Mouse (Mus musculus): ENCODE measurements around the gene Ipo4. TPM values are rescaled to one million over a fixed set of nuclear protein-coding genes. Genes with fewer than 3 reads are reported as not detected.

The Ipo4 gene
- polyA plus RNA-seq, 1 experiment from 2014 or later: 67.1 TPM

DNA sequence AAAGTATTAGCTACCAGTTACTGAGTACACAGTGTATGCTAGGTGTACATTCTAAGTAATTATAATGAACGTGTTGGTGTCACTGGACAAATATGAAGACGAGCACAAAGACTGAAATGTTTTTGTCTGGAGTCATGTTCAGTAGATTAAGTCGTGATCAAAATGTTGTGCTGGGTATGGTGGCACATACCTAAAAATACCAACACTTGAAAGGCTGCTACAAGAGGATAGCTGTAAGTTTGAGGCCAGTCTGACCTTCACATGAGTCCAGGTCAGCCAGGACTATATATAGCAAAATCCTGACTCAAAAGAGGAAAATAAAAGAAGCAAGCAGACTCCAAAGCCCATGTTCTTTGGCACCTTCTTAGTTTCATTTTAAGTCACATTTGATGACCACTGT is 21.2 kb upstream of the Ipo4 start:
- H3K9me3 ChIP-seq: no peaks in the 10 kb centered on the region
- peak overlapping the region; percentile 86 for H3K27ac ChIP-seq (replicated peaks)
- H3K4me3 ChIP-seq: no peak overlapping the region
- no peak; the same call in 1 of the 2 replicates for ATAC-seq (ENCODE audit: extremely low read depth, insufficient number of reproducible peaks, low FRiP score, low TSS enrichment)
- H3K36me3 ChIP-seq: peaks cover 24% of the 10 kb centered on the region
- H3K9ac ChIP-seq: no peak overlapping the region; the same call in 1 of the 2 replicates
- WGBS: 39% methylated on average over 3 of the region's 3 CpGs
- H3K4me1 ChIP-seq: peaks cover 31% of the 10 kb centered on the region
- H3K27me3 ChIP-seq (replicated peaks): no peaks in the 10 kb centered on the region
- peak overlapping the region; percentile 24 for H3K4me2 ChIP-seq

DNA sequence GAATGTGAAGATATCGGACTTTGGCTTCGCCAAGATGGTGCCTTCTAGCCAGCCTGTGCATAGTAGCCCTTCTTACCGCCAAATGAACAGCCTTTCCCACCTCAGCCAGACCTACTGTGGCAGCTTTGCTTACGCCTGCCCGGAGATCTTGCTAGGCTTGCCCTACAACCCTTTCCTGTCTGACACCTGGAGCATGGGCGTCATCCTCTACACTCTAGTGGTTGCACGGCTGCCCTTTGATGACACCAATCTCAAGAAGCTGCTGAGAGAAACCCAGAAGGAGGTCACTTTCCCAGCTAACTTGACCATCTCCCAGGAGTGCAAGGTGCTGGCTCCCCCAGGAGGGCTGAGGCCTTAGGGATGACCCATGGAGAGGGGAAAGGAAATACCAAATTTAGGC is 15.8 kb upstream of the Ipo4 start:
- no peaks in the 10 kb centered on the region for H3K9me3 ChIP-seq
- WGBS: 69% methylated on average over 7 of the region's 7 CpGs
- H3K27ac ChIP-seq (replicated peaks): no peak overlapping the region
- H3K4me3 ChIP-seq: no peak overlapping the region
- no peak overlapping the region for H3K4me2 ChIP-seq
- peaks cover 6% of the 10 kb centered on the region for H3K36me3 ChIP-seq
- 0 out of 2 replicates have a peak, but pooled peaks cover 3% of the 10 kb centered on the region for H3K4me1 ChIP-seq
- no peaks in the 10 kb centered on the region for H3K27me3 ChIP-seq (replicated peaks)
- ATAC-seq (ENCODE audit: extremely low read depth, insufficient number of reproducible peaks, low FRiP score, low TSS enrichment): no peak
- H3K9ac ChIP-seq: no peak overlapping the region

DNA sequence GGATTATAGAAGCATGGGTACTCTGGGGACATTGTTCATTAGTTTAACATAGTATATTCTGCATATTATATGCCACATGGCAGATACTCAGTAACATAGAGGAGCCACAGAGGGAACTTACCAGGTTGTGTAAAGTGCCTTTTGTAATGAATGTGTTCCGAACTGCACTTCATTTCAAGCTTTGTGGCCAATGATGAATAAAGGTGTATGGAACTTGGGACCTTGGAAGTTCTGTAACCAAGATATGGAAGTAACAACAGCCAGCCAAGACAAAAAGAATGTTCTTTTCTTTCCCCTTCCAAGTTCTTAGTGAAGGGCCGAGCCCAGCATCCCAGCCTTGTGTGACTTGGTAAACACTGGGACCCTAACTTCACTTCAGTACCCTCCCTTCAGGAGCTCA is 14.1 kb upstream of the Ipo4 start, which contains the start of gene Tssk4:
Gene Tssk4, plus strand, starts transcription at position 301 of the 400 bp plus-strand sequence.
- Histone ChIP-seq H3K9ac (no peak within 1 kb of the TSS), H3K9me3 (no peaks in the 10 kb centered on the region), H3K4me1 (peaks cover 8% of the 10 kb centered on the region), H3K4me2 (no peak within 1 kb of the TSS), H3K27me3 (replicated peaks) (no peaks in the 10 kb centered on the region), H3K36me3 (peaks cover 14% of the 10 kb centered on the region), H3K27ac (replicated peaks) (no peak within 1 kb of the TSS), H3K4me3 (no peak within 1 kb of the TSS)
- 87% methylated on average over 2 of the region's 2 CpGs for WGBS
- ATAC-seq (ENCODE audit: extremely low read depth, insufficient number of reproducible peaks, low FRiP score, low TSS enrichment): no peak

DNA sequence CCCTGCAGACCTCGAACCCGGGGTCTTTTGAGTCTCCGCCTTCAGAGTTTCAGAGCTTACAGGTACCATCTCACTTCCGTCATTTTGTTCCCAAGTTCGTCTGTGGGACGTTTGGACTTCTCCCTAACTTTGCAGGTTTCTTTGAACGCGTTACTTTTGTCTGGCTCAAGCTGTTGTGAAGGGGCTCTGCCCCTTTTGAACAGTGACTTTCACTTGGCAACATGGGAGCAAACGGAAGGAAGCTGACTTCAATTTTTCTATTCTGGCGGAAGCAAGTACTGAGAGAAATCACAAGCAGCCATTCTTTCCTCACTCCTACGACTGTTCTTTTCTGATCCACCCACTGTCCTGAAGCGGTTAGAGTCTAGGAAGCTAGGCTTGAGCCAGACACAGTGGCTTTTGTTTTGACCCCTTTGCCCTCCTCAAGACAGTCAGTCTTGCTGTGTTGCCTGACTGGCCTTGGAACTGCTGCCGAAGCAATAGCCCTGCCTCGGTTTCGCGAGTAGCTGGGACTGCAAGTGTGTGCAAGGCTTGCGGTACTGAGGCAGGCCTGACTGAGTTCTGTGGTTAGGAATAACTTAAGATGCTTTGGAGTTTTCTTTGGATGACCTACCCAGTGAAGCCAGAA is 8.6 kb upstream of the Ipo4 start:
- peak overlapping the region; percentile 99 for H3K9ac ChIP-seq
- peaks cover 31% of the 10 kb centered on the region for H3K4me1 ChIP-seq
- H3K27ac ChIP-seq (replicated peaks): peak overlapping the region; percentile 96
- H3K4me2 ChIP-seq: peak overlapping the region; percentile 94
- H3K27me3 ChIP-seq (replicated peaks): no peaks in the 10 kb centered on the region
- H3K9me3 ChIP-seq: no peaks in the 10 kb centered on the region
- no peak for ATAC-seq (ENCODE audit: extremely low read depth, insufficient number of reproducible peaks, low FRiP score, low TSS enrichment)
- H3K36me3 ChIP-seq: peaks cover 39% of the 10 kb centered on the region
- H3K4me3 ChIP-seq: peak overlapping the region; percentile 85
- WGBS: 27% methylated on average over 17 of the region's 17 CpGs

DNA sequence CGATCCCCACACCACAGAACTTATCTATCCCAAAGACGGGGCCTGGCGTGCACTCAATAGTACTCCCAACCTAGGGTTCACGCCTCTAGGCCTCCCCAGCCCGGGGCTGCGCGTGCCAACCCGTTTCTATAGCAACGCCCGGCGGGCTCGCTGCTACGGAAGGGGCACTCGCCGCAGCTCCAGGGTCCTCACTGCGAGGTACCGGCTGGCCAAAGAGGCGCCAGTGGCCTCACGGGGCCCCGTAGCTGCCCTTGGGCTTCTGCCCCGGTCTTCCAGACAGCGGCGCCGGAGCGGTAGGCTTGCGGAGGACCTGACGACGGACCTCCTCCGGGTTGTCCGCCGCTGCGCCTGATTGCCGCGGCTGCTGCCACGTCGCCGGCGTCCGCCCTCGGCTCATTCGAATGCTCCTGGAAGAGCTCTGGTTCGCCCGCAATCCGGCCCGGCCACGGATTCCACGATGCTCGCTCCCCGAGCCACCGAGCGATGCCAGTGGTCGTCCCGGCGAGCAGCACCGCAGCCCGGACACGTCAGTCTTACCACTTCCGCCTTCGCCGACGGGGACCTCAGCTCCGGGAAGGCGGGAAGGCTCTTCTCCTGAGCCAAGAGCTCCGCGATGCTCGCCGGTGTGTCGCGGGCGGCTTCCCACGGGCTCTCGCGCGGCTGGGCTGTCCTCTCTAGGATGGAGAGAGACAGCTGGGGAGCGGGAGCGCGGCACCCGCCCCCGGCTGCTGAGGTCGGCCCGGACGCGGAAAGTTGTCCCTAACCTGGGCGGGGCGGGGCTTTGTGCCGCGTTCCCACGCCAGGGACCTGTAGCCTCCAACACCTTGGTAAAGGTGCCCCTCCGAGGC is 7.5 kb upstream of the Ipo4 start, which contains the start of gene Tm9sf1:
Gene Tm9sf1, minus strand, starts transcription at position 747 of the 848 bp plus-strand sequence.
- peak; percentile 85 for ATAC-seq (ENCODE audit: extremely low read depth, insufficient number of reproducible peaks, low FRiP score, low TSS enrichment)
- under 1% methylated on average over 76 of the region's 89 CpGs for WGBS
- no peaks in the 10 kb centered on the region for H3K9me3 ChIP-seq

DNA sequence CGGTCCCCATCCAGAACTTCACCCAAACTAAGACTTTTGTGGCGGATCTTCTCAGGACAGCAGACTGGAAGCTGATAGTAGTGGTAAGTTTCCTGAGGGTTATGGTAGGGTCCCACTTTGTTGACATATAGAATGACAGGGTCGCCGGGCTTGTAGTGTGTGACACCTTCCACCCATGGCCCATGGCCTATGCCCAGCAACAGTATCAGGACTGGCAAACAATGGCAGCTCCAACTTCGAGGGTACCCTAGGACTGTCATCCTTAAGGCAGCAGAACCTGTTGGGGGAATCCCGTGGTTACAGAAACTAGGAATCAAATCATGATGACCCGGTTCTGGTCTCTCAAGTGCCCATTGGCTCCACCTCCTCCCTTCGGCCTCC is 6.9 kb upstream of the Ipo4 start:
- Histone ChIP-seq H3K4me2 (peak overlapping the region; percentile 94), H3K36me3 (peaks cover 56% of the 10 kb centered on the region), H3K27ac (replicated peaks) (peak overlapping the region; percentile 96), H3K9ac (peak overlapping the region; percentile 99), H3K27me3 (replicated peaks) (no peaks in the 10 kb centered on the region), H3K4me3 (peak overlapping the region; percentile 85), H3K4me1 (peaks cover 31% of the 10 kb centered on the region), H3K9me3 (no peaks in the 10 kb centered on the region)
- 18% methylated on average over 8 of the region's 8 CpGs for WGBS
- ATAC-seq (ENCODE audit: extremely low read depth, insufficient number of reproducible peaks, low FRiP score, low TSS enrichment): no peak

More for the DNA sequence above, 7.5 kb upstream of the Ipo4 start, which contains the start of gene Tm9sf1:
- Histone ChIP-seq H3K4me1 (peaks cover 31% of the 10 kb centered on the region), H3K9ac (peak within 1 kb of the TSS; percentile 99), H3K27ac (replicated peaks) (peak within 1 kb of the TSS; percentile 96), H3K27me3 (replicated peaks) (no peaks in the 10 kb centered on the region), H3K36me3 (peaks cover 50% of the 10 kb centered on the region), H3K4me2 (peak within 1 kb of the TSS; percentile 94), H3K4me3 (peak within 1 kb of the TSS; percentile 85)

DNA sequence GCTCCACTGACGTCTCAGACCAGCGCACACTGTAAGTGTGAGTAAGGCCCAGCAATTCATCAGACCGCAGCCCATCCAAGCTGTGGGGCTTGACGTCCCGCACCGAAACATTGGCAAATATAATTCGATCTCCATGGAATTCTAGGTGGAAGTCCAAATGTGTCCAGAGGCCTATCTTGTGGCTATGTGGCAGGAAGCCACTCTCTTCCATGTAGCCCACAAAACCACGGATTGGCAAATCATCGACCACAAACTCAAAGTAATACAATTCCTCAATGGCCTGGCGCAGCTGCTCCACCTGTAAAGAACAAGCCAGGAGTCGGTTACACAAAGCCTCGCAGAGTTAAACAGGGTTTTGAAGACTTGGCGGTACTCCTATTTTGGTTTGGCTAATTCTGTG is 5.5 kb upstream of the Ipo4 start:
- Histone ChIP-seq H3K27ac (replicated peaks) (no peak overlapping the region), H3K4me3 (no peak overlapping the region), H3K27me3 (replicated peaks) (no peaks in the 10 kb centered on the region), H3K4me1 (peaks cover 33% of the 10 kb centered on the region), H3K36me3 (peaks cover 61% of the 10 kb centered on the region), H3K9me3 (no peaks in the 10 kb centered on the region), H3K4me2 (no peak overlapping the region), H3K9ac (no peak overlapping the region)
- no peak for ATAC-seq (ENCODE audit: extremely low read depth, insufficient number of reproducible peaks, low FRiP score, low TSS enrichment)
- 90% methylated on average over 13 of the region's 13 CpGs for WGBS

DNA sequence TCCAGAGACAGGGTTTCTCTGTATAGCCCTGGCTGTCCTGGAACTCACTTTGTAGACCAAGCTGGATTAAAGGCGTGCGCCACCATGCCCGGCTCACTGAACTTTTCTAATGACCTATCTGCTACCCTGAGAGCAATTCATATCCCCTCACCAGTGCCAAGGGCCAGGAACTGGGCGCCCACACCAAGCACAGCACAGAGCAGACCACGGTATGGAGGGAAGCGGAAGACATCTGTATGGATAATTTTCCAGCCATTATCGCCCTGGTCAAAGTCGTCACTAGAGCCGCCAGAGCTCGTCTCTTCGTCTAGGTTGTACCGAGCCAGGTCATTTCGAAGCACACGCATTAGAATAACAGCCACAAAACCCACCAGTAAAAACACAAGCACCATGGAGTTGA is 5.1 kb upstream of the Ipo4 start:
- no peak overlapping the region for H3K4me3 ChIP-seq
- ATAC-seq (ENCODE audit: extremely low read depth, insufficient number of reproducible peaks, low FRiP score, low TSS enrichment): no peak
- no peak overlapping the region for H3K27ac ChIP-seq (replicated peaks)
- no peaks in the 10 kb centered on the region for H3K27me3 ChIP-seq (replicated peaks)
- no peak overlapping the region for H3K9ac ChIP-seq
- 94% methylated on average over 14 of the region's 14 CpGs for WGBS
- no peaks in the 10 kb centered on the region for H3K9me3 ChIP-seq
- peaks cover 60% of the 10 kb centered on the region for H3K36me3 ChIP-seq
- H3K4me2 ChIP-seq: no peak overlapping the region
- peaks cover 37% of the 10 kb centered on the region for H3K4me1 ChIP-seq

DNA sequence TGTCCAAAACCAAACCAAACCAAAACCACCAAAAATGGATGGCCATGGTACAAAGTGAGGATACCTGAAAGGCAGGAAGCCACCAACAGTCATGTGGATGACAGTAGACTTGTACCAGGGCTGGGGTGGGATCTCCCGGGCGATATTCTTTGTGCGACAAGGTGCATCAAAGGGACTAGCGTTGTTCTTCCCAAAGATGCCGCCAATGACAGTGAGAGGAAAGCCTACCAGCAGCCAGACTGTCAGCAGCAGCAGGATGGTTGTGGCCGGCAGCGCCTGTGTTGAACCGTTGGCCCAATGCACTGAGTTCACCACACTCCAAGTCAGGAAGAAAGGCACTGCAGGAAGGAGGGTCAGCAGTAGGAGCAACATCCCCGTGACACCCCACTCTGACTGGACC is 2.0 kb upstream of the Ipo4 start, which contains the start of gene Gm49378:
Gene Gm49378, minus strand, starts transcription at position 101 of the 400 bp plus-strand sequence.
- Histone ChIP-seq H3K9me3 (no peaks in the 10 kb centered on the region), H3K4me2 (no peak within 1 kb of the TSS), H3K36me3 (peaks cover 75% of the 10 kb centered on the region), H3K27me3 (replicated peaks) (no peaks in the 10 kb centered on the region), H3K9ac (no peak within 1 kb of the TSS), H3K4me3 (no peak within 1 kb of the TSS), H3K27ac (replicated peaks) (no peak within 1 kb of the TSS), H3K4me1 (peaks cover 31% of the 10 kb centered on the region)
- 92% methylated on average over 9 of the region's 9 CpGs for WGBS
- ATAC-seq (ENCODE audit: extremely low read depth, insufficient number of reproducible peaks, low FRiP score, low TSS enrichment): no peak

DNA sequence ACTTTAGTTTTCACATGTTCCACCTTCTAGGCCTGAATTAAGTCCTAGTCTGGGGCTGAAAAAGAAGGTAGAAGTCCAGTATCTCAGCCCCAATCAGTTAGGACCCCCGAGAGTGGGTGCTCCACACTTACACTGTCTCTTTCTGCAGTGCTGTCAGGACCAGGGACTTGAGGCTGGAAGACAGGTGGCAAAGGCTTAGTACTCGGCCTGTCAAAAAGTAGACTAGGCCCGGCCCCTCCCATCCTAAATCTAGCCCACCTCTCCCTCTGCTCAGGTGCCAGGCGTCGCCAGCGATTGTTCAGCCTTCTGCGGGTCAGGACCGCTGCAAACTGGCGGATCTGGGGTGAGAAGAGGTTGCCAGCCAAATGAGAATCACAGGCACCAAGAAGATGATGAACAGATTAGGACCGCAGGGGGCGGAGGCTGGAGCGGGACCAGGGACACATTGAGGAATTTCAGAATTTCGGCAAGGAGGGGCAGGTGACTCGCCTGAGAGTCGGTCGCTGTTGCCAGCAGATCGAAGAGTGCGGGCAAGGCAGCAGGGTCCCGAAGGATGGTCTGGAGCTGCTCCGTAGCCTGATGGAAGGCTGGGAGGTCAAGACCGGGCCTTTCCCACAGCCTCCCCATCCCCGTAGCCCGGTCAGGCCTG is 759 bp downstream of the Ipo4 start:
- WGBS: 5% methylated on average over 23 of the region's 23 CpGs
- H3K27ac ChIP-seq (replicated peaks): peak overlapping the region; percentile 70
- H3K9me3 ChIP-seq: no peaks in the 10 kb centered on the region
- peak overlapping the region; percentile 88 for H3K4me2 ChIP-seq
- no peak for ATAC-seq (ENCODE audit: extremely low read depth, insufficient number of reproducible peaks, low FRiP score, low TSS enrichment)
- peaks cover 19% of the 10 kb centered on the region for H3K4me1 ChIP-seq
- H3K4me3 ChIP-seq: peak overlapping the region; percentile 75
- H3K9ac ChIP-seq: peak overlapping the region; percentile 87
- H3K36me3 ChIP-seq: peaks cover 85% of the 10 kb centered on the region
- H3K27me3 ChIP-seq (replicated peaks): no peaks in the 10 kb centered on the region

DNA sequence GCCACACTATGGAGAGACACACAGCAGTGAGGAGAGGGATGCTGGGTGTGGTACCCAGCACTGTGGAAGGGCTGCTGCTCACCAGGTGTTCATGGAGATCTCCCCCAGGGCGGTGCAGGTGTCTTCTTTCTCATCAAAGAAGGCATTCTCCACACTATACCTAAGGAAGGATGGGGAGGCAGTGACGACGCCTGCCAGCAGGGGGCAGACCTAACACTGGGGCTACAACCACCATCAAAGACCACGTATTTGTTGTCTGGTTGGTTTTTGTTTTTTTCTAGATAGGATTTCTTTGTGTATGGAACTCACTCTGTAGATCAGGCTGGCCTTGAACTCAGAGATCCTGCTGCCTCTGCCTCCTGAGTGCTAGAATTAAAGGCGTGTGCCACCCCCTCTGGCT is 6.4 kb downstream of the Ipo4 start:
- Histone ChIP-seq H3K4me2 (no peak overlapping the region), H3K27me3 (replicated peaks) (no peaks in the 10 kb centered on the region), H3K36me3 (peaks cover 100% of the 10 kb centered on the region), H3K4me1 (peaks cover 10% of the 10 kb centered on the region), H3K9me3 (no peaks in the 10 kb centered on the region), H3K9ac (no peak overlapping the region), H3K4me3 (no peak overlapping the region), H3K27ac (replicated peaks) (no peak overlapping the region)
- 47% methylated on average over 5 of the region's 5 CpGs for WGBS
- no peak for ATAC-seq (ENCODE audit: extremely low read depth, insufficient number of reproducible peaks, low FRiP score, low TSS enrichment)
